Mouse (Mus musculus): ENCODE results near the gene Rsph9. TPM values are rescaled to one million over a fixed set of nuclear protein-coding genes. Genes with fewer than 3 reads are reported as not detected.
A peak's percentile ranks its signal among the peaks of the same experiment; 100 is the strongest.

Gene Rsph9
- polyA plus RNA-seq, 1 experiment from 2014 or later: 21.8 TPM

DNA sequence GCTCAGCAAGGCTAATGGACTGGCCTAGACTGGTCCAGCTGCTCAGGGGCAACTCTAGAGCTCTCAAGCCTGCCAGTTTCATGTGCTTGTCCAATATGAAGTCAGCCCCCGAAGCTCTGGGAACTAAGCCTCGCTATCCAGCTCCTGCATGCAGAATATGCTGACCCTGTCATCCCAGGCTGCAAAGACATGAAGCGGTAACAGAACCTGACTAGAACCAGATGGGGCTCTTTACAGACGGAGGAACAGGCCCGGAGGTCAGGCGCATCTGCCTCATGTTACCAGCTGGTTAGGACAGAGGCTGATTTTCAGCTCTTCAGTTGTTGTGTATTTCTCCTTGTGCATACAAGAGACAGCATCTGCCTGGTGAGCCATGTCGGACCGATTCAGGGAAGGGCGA is 42.1 kb downstream of the Rsph9 start:
- H3K9me3 ChIP-seq (ENCODE audit: control insufficient read depth, low read length): no peaks in the 10 kb centered on the region
- H3K36me3 ChIP-seq (ENCODE audit: control insufficient read depth, insufficient read depth, low read length): no peaks in the 10 kb centered on the region
- WGBS: 52% methylated on average over 9 of the region's 9 CpGs
- no peak overlapping the region for H3K4me3 ChIP-seq (ENCODE audit: low read depth, low read length)
- H3K4me2 ChIP-seq (ENCODE audit: low read depth, low read length): no peak overlapping the region
- ATAC-seq (ENCODE audit: low read depth) (no peak), DNase-seq (ENCODE audit: low spot score) (no peak)
- 0 out of 2 replicates have a peak, but pooled peaks cover 7% of the 10 kb centered on the region for H3K4me1 ChIP-seq (ENCODE audit: control insufficient read depth, insufficient read depth, low read length)
- no peak overlapping the region for H3K27ac ChIP-seq (replicated peaks; ENCODE audit: low read depth, low read length)
- no peaks in the 10 kb centered on the region for H3K27me3 ChIP-seq (replicated peaks; ENCODE audit: control insufficient read depth, insufficient read depth, low read length)
- H3K9ac ChIP-seq (ENCODE audit: low read depth, low read length): no peak overlapping the region

GRCm38 (mm10) chr17:46098525-46098924 is 45.5 kb downstream of the Rsph9 start:
- ATAC-seq (ENCODE audit: low read depth): no peak
- WGBS: 65% methylated on average over 8 of the region's 8 CpGs
- DNase-seq (ENCODE audit: low spot score): no peak

GRCm38 (mm10) chr17:46091899-46092298 is 52.1 kb downstream of the Rsph9 start:
- no peaks in the 10 kb centered on the region for H3K9me3 ChIP-seq (ENCODE audit: control insufficient read depth, low read length)
- no peak overlapping the region for H3K9ac ChIP-seq (ENCODE audit: low read depth, low read length)
- H3K4me2 ChIP-seq (ENCODE audit: low read depth, low read length): no peak overlapping the region
- WGBS: 61% methylated on average over 14 of the region's 14 CpGs
- H3K27ac ChIP-seq (replicated peaks; ENCODE audit: low read depth, low read length): no peak overlapping the region
- H3K4me1 ChIP-seq (ENCODE audit: control insufficient read depth, insufficient read depth, low read length): peaks cover 7% of the 10 kb centered on the region; the same call in 1 of the 2 replicates
- no peak for ATAC-seq (ENCODE audit: low read depth)
- no peaks in the 10 kb centered on the region for H3K27me3 ChIP-seq (replicated peaks; ENCODE audit: control insufficient read depth, insufficient read depth, low read length)
- H3K36me3 ChIP-seq (ENCODE audit: control insufficient read depth, insufficient read depth, low read length): no peaks in the 10 kb centered on the region
- DNase-seq (ENCODE audit: low spot score): no peak
- no peak overlapping the region for H3K4me3 ChIP-seq (ENCODE audit: low read depth, low read length)

More at GRCm38 (mm10) chr17:46098525-46098924, 45.5 kb downstream of the Rsph9 start:
- Histone ChIP-seq H3K9ac (ENCODE audit: low read depth, low read length) (no peak overlapping the region), H3K27ac (replicated peaks; ENCODE audit: low read depth, low read length) (no peak overlapping the region), H3K4me1 (ENCODE audit: control insufficient read depth, insufficient read depth, low read length) (0 out of 2 replicates have a peak, but pooled peaks cover 2% of the 10 kb centered on the region), H3K27me3 (replicated peaks; ENCODE audit: control insufficient read depth, insufficient read depth, low read length) (no peaks in the 10 kb centered on the region), H3K36me3 (ENCODE audit: control insufficient read depth, insufficient read depth, low read length) (no peaks in the 10 kb centered on the region), H3K4me2 (ENCODE audit: low read depth, low read length) (no peak overlapping the region), H3K9me3 (ENCODE audit: control insufficient read depth, low read length) (no peaks in the 10 kb centered on the region), H3K4me3 (ENCODE audit: low read depth, low read length) (no peak overlapping the region)

GRCm38 (mm10) chr17:46091351-46091750 is 52.7 kb downstream of the Rsph9 start:
- DNase-seq (ENCODE audit: low spot score): no peak
- Histone ChIP-seq H3K4me3 (ENCODE audit: low read depth, low read length) (no peak overlapping the region), H3K27me3 (replicated peaks; ENCODE audit: control insufficient read depth, insufficient read depth, low read length) (no peaks in the 10 kb centered on the region), H3K36me3 (ENCODE audit: control insufficient read depth, insufficient read depth, low read length) (no peaks in the 10 kb centered on the region), H3K4me1 (ENCODE audit: control insufficient read depth, insufficient read depth, low read length) (peaks cover 12% of the 10 kb centered on the region), H3K27ac (replicated peaks; ENCODE audit: low read depth, low read length) (no peak overlapping the region), H3K9ac (ENCODE audit: low read depth, low read length) (no peak overlapping the region), H3K9me3 (ENCODE audit: control insufficient read depth, low read length) (no peaks in the 10 kb centered on the region), H3K4me2 (ENCODE audit: low read depth, low read length) (no peak overlapping the region)
- 55% methylated on average over 1 of the region's 1 CpGs for WGBS
- no peak for ATAC-seq (ENCODE audit: low read depth)

DNA sequence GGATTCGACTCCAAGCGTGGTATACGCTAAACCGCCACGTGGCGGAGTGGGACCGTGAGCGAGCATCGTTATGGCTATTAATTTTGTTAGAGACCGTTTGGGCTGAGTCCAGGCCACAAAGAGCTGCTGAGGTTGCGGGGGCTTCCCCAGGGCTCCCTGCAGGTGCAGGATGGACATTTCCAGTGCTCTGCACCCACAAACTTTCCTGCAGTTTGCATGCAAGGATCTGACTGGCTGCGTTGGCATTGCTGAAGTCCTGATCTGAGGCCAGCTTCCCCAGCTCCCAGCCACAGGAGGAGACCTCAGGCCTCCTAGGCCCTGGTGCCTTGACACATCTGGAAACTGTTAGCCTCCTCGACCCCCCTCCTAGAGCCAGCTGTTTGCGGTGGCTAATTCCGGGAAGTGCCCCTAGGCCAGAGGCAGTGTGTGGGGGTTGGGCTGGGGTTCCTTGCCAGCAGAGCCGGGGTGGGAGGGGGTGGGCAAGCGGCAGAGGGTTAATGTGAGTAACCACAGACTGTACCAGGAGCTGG is 57.6 kb downstream of the Rsph9 start:
- WGBS: 16% methylated on average over 17 of the region's 17 CpGs
- no peaks in the 10 kb centered on the region for H3K36me3 ChIP-seq (ENCODE audit: control insufficient read depth, insufficient read depth, low read length)
- ATAC-seq (ENCODE audit: low read depth): peak; percentile 56
- peak overlapping the region; percentile 23 for H3K4me2 ChIP-seq (ENCODE audit: low read depth, low read length)
- no peaks in the 10 kb centered on the region for H3K27me3 ChIP-seq (replicated peaks; ENCODE audit: control insufficient read depth, insufficient read depth, low read length)
- H3K4me1 ChIP-seq (ENCODE audit: control insufficient read depth, insufficient read depth, low read length): peaks cover 45% of the 10 kb centered on the region
- H3K27ac ChIP-seq (replicated peaks; ENCODE audit: low read depth, low read length): peak overlapping the region; percentile 46; the same call in 1 of the 2 replicates
- peak; percentile 78 for DNase-seq (ENCODE audit: low spot score)
- no peak overlapping the region for H3K9ac ChIP-seq (ENCODE audit: low read depth, low read length)
- no peaks in the 10 kb centered on the region for H3K9me3 ChIP-seq (ENCODE audit: control insufficient read depth, low read length)
- H3K4me3 ChIP-seq (ENCODE audit: low read depth, low read length): no peak overlapping the region

GRCm38 (mm10) chr17:46084091-46084501 is 59.9 kb downstream of the Rsph9 start:
- Histone ChIP-seq H3K9me3 (ENCODE audit: control insufficient read depth, low read length) (peaks cover under 1% of the 10 kb centered on the region; the same call in 1 of the 2 replicates), H3K27me3 (replicated peaks; ENCODE audit: control insufficient read depth, insufficient read depth, low read length) (no peaks in the 10 kb centered on the region), H3K27ac (replicated peaks; ENCODE audit: low read depth, low read length) (peak overlapping the region; percentile 72), H3K4me2 (ENCODE audit: low read depth, low read length) (peak overlapping the region; percentile 42), H3K4me1 (ENCODE audit: control insufficient read depth, insufficient read depth, low read length) (peaks cover 48% of the 10 kb centered on the region), H3K9ac (ENCODE audit: low read depth, low read length) (peak overlapping the region; percentile 0; the same call in 1 of the 2 replicates), H3K36me3 (ENCODE audit: control insufficient read depth, insufficient read depth, low read length) (no peaks in the 10 kb centered on the region), H3K4me3 (ENCODE audit: low read depth, low read length) (peak overlapping the region; percentile 4; the same call in 1 of the 2 replicates)
- WGBS: 2% methylated on average over 10 of the region's 10 CpGs
- ATAC-seq (ENCODE audit: low read depth) (peak; percentile 88), DNase-seq (ENCODE audit: low spot score) (peak; percentile 97)

DNA sequence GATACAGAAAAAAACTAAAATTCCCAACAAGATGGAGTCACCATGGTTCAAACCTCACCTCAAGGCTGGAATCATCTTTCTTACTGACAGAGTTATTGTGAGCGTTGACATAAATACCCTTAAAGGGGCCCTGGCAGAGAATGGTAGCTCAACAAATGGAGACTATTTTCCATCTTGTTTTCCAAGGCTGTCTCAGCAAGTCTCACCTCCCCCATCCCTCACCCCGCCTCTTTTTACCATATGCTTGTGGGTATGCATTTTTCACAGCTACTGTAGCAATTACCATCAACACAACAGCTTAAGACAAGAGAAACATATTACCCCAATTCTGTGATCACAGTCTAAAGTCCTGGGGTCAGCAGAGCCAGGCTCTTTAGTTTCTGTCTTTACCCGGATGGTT is 60.6 kb downstream of the Rsph9 start:
- Histone ChIP-seq H3K36me3 (ENCODE audit: control insufficient read depth, insufficient read depth, low read length) (no peaks in the 10 kb centered on the region), H3K4me1 (ENCODE audit: control insufficient read depth, insufficient read depth, low read length) (peaks cover 48% of the 10 kb centered on the region)
- no peak for ATAC-seq (ENCODE audit: low read depth)

GRCm38 (mm10) chr17:46081657-46082056 is 62.4 kb downstream of the Rsph9 start:
- no peaks in the 10 kb centered on the region for H3K36me3 ChIP-seq (ENCODE audit: control insufficient read depth, insufficient read depth, low read length)
- no peaks in the 10 kb centered on the region for H3K27me3 ChIP-seq (replicated peaks; ENCODE audit: control insufficient read depth, insufficient read depth, low read length)
- H3K4me2 ChIP-seq (ENCODE audit: low read depth, low read length): no peak overlapping the region
- H3K4me1 ChIP-seq (ENCODE audit: control insufficient read depth, insufficient read depth, low read length): peaks cover 44% of the 10 kb centered on the region
- WGBS: 41% methylated on average over 5 of the region's 7 CpGs
- H3K9ac ChIP-seq (ENCODE audit: low read depth, low read length): no peak overlapping the region
- H3K27ac ChIP-seq (replicated peaks; ENCODE audit: low read depth, low read length): 0 out of 2 replicates have a peak overlapping the region, but pooled peaks have one; percentile 31
- peak; percentile 34 for DNase-seq (ENCODE audit: low spot score)
- peaks cover 3% of the 10 kb centered on the region; the same call in 1 of the 2 replicates for H3K9me3 ChIP-seq (ENCODE audit: control insufficient read depth, low read length)
- no peak overlapping the region for H3K4me3 ChIP-seq (ENCODE audit: low read depth, low read length)
- 0 out of 2 replicates have a peak, but pooled peaks have one; percentile 3 for ATAC-seq (ENCODE audit: low read depth)

More for the DNA sequence above, 60.6 kb downstream of the Rsph9 start:
- no peaks in the 10 kb centered on the region for H3K27me3 ChIP-seq (replicated peaks; ENCODE audit: control insufficient read depth, insufficient read depth, low read length)
- no peak for DNase-seq (ENCODE audit: low spot score)
- H3K9ac ChIP-seq (ENCODE audit: low read depth, low read length): no peak overlapping the region
- no peak overlapping the region for H3K4me3 ChIP-seq (ENCODE audit: low read depth, low read length)
- H3K9me3 ChIP-seq (ENCODE audit: control insufficient read depth, low read length): peaks cover 3% of the 10 kb centered on the region; the same call in 1 of the 2 replicates
- H3K27ac ChIP-seq (replicated peaks; ENCODE audit: low read depth, low read length): no peak overlapping the region; the same call in 1 of the 2 replicates
- H3K4me2 ChIP-seq (ENCODE audit: low read depth, low read length): peak overlapping the region; percentile 42; the same call in 1 of the 2 replicates
- WGBS: 79% methylated on average over 3 of the region's 3 CpGs

GRCm38 (mm10) chr17:46081042-46081441 is 63.0 kb downstream of the Rsph9 start:
- H3K4me1 ChIP-seq (ENCODE audit: control insufficient read depth, insufficient read depth, low read length): peaks cover 38% of the 10 kb centered on the region
- no peak for ATAC-seq (ENCODE audit: low read depth)
- no peak for DNase-seq (ENCODE audit: low spot score)
- 64% methylated on average over 5 of the region's 5 CpGs for WGBS
- no peak overlapping the region for H3K4me3 ChIP-seq (ENCODE audit: low read depth, low read length)
- H3K4me2 ChIP-seq (ENCODE audit: low read depth, low read length): no peak overlapping the region
- no peak overlapping the region for H3K9ac ChIP-seq (ENCODE audit: low read depth, low read length)
- peaks cover 3% of the 10 kb centered on the region; the same call in 1 of the 2 replicates for H3K9me3 ChIP-seq (ENCODE audit: control insufficient read depth, low read length)
- H3K27me3 ChIP-seq (replicated peaks; ENCODE audit: control insufficient read depth, insufficient read depth, low read length): no peaks in the 10 kb centered on the region
- H3K27ac ChIP-seq (replicated peaks; ENCODE audit: low read depth, low read length): no peak overlapping the region
- no peaks in the 10 kb centered on the region for H3K36me3 ChIP-seq (ENCODE audit: control insufficient read depth, insufficient read depth, low read length)
